Mouse (Mus musculus): ENCODE data around the gene Taf7l. TPM values are rescaled to one million over a fixed set of nuclear protein-coding genes. Genes with fewer than 3 reads are reported as not detected.

Gene Taf7l
- not detected in 2 replicates for polyA plus RNA-seq (2015; fragmentation: Nextera tagmentation; extraction: Ambion mirVana)

- Histone ChIP-seq H3K4me3 (ENCODE audit: low read depth, low read length) (no peak within 1 kb of the TSS), H3K36me3 (ENCODE audit: control insufficient read depth, insufficient read depth, low read length) (no peaks in the 10 kb centered on the region), H3K4me1 (replicated peaks; ENCODE audit: control insufficient read depth, insufficient read depth) (no peaks in the 10 kb centered on the region), H3K27ac (replicated peaks) (no peak within 1 kb of the TSS), H3K27me3 (ENCODE audit: control insufficient read depth, insufficient read depth, low read length) (no peaks in the 10 kb centered on the region), H3K9me3 (ENCODE audit: control insufficient read depth, low read length) (0 out of 2 replicates have a peak, but pooled peaks cover 3% of the 10 kb centered on the region), H3K4me2 (replicated peaks; ENCODE audit: low read depth) (no peak within 1 kb of the TSS), H3K9ac (ENCODE audit: low read length) (no peak within 1 kb of the TSS)
- DNase-seq (ENCODE audit: low spot score) (no peak), ATAC-seq (ENCODE audit: low FRiP score, low TSS enrichment) (no peak)
- WGBS: 88% methylated on average over 22 of the region's 25 CpGs
- no peak for TF ChIP-seq EP300 (optimal IDR thresholded peaks at IDR 0.05)
- no peak for TF ChIP-seq CTCF (IDR thresholded peaks at IDR 0.05; ENCODE audit: low read depth)
Measured at GRCm38 (mm10) chrX:134476290-134476689, at the start of gene Taf7l. Gene Taf7l (minus strand): TSS chrX:134476490.

- no peak for ATAC-seq (ENCODE audit: low FRiP score, low TSS enrichment)
Measured at GRCm38 (mm10) chrX:134525260-134525659, 49.0 kb upstream of the Taf7l start.

GRCm38 (mm10) chrX:134523772-134524171 lies 47.5 kb upstream of the Taf7l start:
- DNase-seq (ENCODE audit: low spot score) (no peak), ATAC-seq (ENCODE audit: low FRiP score, low TSS enrichment) (no peak)
- Histone ChIP-seq H3K4me3 (ENCODE audit: low read depth, low read length) (no peak overlapping the region), H3K27ac (replicated peaks) (no peak overlapping the region), H3K9me3 (ENCODE audit: control insufficient read depth, low read length) (no peaks in the 10 kb centered on the region), H3K36me3 (ENCODE audit: control insufficient read depth, insufficient read depth, low read length) (no peaks in the 10 kb centered on the region), H3K27me3 (ENCODE audit: control insufficient read depth, insufficient read depth, low read length) (no peaks in the 10 kb centered on the region), H3K4me1 (replicated peaks; ENCODE audit: control insufficient read depth, insufficient read depth) (no peaks in the 10 kb centered on the region), H3K4me2 (replicated peaks; ENCODE audit: low read depth) (no peak overlapping the region), H3K9ac (ENCODE audit: low read length) (no peak overlapping the region)
- TF ChIP-seq EP300 (optimal IDR thresholded peaks at IDR 0.05) (no peak), CTCF (IDR thresholded peaks at IDR 0.05; ENCODE audit: low read depth) (no peak)
- 74% methylated on average over 4 of the region's 4 CpGs for WGBS

More at GRCm38 (mm10) chrX:134525260-134525659, 49.0 kb upstream of the Taf7l start:
- DNase-seq (ENCODE audit: low spot score): no peak
- TF ChIP-seq CTCF (IDR thresholded peaks at IDR 0.05; ENCODE audit: low read depth) (no peak), EP300 (optimal IDR thresholded peaks at IDR 0.05) (no peak)
- Histone ChIP-seq H3K27me3 (ENCODE audit: control insufficient read depth, insufficient read depth, low read length) (no peaks in the 10 kb centered on the region), H3K4me3 (ENCODE audit: low read depth, low read length) (no peak overlapping the region), H3K4me2 (replicated peaks; ENCODE audit: low read depth) (no peak overlapping the region), H3K9me3 (ENCODE audit: control insufficient read depth, low read length) (no peaks in the 10 kb centered on the region), H3K4me1 (replicated peaks; ENCODE audit: control insufficient read depth, insufficient read depth) (no peaks in the 10 kb centered on the region), H3K36me3 (ENCODE audit: control insufficient read depth, insufficient read depth, low read length) (no peaks in the 10 kb centered on the region), H3K9ac (ENCODE audit: low read length) (no peak overlapping the region), H3K27ac (replicated peaks) (no peak overlapping the region)
- 80% methylated on average over 4 of the region's 4 CpGs for WGBS

- TF ChIP-seq EP300 (optimal IDR thresholded peaks at IDR 0.05) (no peak), CTCF (IDR thresholded peaks at IDR 0.05; ENCODE audit: low read depth) (peak; percentile 68)
- 43% methylated on average over 2 of the region's 2 CpGs for WGBS
- ATAC-seq (ENCODE audit: low FRiP score, low TSS enrichment): no peak
- Histone ChIP-seq H3K4me2 (replicated peaks; ENCODE audit: low read depth) (no peak overlapping the region), H3K4me1 (replicated peaks; ENCODE audit: control insufficient read depth, insufficient read depth) (no peaks in the 10 kb centered on the region), H3K27me3 (ENCODE audit: control insufficient read depth, insufficient read depth, low read length) (no peaks in the 10 kb centered on the region), H3K27ac (replicated peaks) (no peak overlapping the region), H3K9me3 (ENCODE audit: control insufficient read depth, low read length) (no peaks in the 10 kb centered on the region), H3K36me3 (ENCODE audit: control insufficient read depth, insufficient read depth, low read length) (no peaks in the 10 kb centered on the region), H3K4me3 (ENCODE audit: low read depth, low read length) (no peak overlapping the region), H3K9ac (ENCODE audit: low read length) (no peak overlapping the region)
- no peak for DNase-seq (ENCODE audit: low spot score)
Measured at GRCm38 (mm10) chrX:134509473-134509872, 33.2 kb upstream of the Taf7l start.

- 73% methylated on average over 6 of the region's 6 CpGs for WGBS
- H3K9ac ChIP-seq (ENCODE audit: low read length): no peak overlapping the region
- no peaks in the 10 kb centered on the region for H3K4me1 ChIP-seq (replicated peaks; ENCODE audit: control insufficient read depth, insufficient read depth)
- TF ChIP-seq CTCF (IDR thresholded peaks at IDR 0.05; ENCODE audit: low read depth) (no peak), EP300 (optimal IDR thresholded peaks at IDR 0.05) (no peak)
- H3K9me3 ChIP-seq (ENCODE audit: control insufficient read depth, low read length): no peaks in the 10 kb centered on the region
- no peak overlapping the region for H3K27ac ChIP-seq (replicated peaks)
- DNase-seq (ENCODE audit: low spot score) (no peak), ATAC-seq (ENCODE audit: low FRiP score, low TSS enrichment) (no peak)
- no peaks in the 10 kb centered on the region for H3K27me3 ChIP-seq (ENCODE audit: control insufficient read depth, insufficient read depth, low read length)
- H3K4me3 ChIP-seq (ENCODE audit: low read depth, low read length): no peak overlapping the region
- no peaks in the 10 kb centered on the region for H3K36me3 ChIP-seq (ENCODE audit: control insufficient read depth, insufficient read depth, low read length)
- no peak overlapping the region for H3K4me2 ChIP-seq (replicated peaks; ENCODE audit: low read depth)
Measured at GRCm38 (mm10) chrX:134507977-134508376, 31.7 kb upstream of the Taf7l start.

GRCm38 (mm10) chrX:134500651-134501050 lies 24.4 kb upstream of the Taf7l start:
- H3K27ac ChIP-seq (replicated peaks): no peak overlapping the region
- 77% methylated on average over 8 of the region's 8 CpGs for WGBS
- no peak for DNase-seq (ENCODE audit: low spot score)
- no peak overlapping the region for H3K9ac ChIP-seq (ENCODE audit: low read length)
- H3K27me3 ChIP-seq (ENCODE audit: control insufficient read depth, insufficient read depth, low read length): no peaks in the 10 kb centered on the region
- no peak overlapping the region for H3K4me3 ChIP-seq (ENCODE audit: low read depth, low read length)
- no peak for TF ChIP-seq CTCF (IDR thresholded peaks at IDR 0.05; ENCODE audit: low read depth)
- no peak for ATAC-seq (ENCODE audit: low FRiP score, low TSS enrichment)
- H3K4me1 ChIP-seq (replicated peaks; ENCODE audit: control insufficient read depth, insufficient read depth): no peaks in the 10 kb centered on the region
- no peak overlapping the region for H3K4me2 ChIP-seq (replicated peaks; ENCODE audit: low read depth)
- no peaks in the 10 kb centered on the region for H3K36me3 ChIP-seq (ENCODE audit: control insufficient read depth, insufficient read depth, low read length)
- no peaks in the 10 kb centered on the region for H3K9me3 ChIP-seq (ENCODE audit: control insufficient read depth, low read length)

Measured in stomach, postnatal 0 days (tissue).